Mouse (Mus musculus): Measurements from ENCODE around the gene Frrs1l. TPM values are rescaled to one million over a fixed set of nuclear protein-coding genes. Genes with fewer than 3 reads are reported as not detected.

Frrs1l gene
- polyA plus RNA-seq, 1 experiment from 2014 or later, result 1.7 TPM

GRCm38 (mm10) chr4:56949494-56949893 is 40.7 kb downstream of the Frrs1l start:
- Histone ChIP-seq H3K9ac (no peak overlapping the region), H3K9me3 (ENCODE audit: low read depth, low read length) (no peaks in the 10 kb centered on the region), H3K4me1 (ENCODE audit: insufficient read depth) (peaks cover 10% of the 10 kb centered on the region), H3K27me3 (ENCODE audit: insufficient read depth, low read length) (no peaks in the 10 kb centered on the region), H3K36me3 (ENCODE audit: insufficient read depth) (no peaks in the 10 kb centered on the region), H3K4me2 (no peak overlapping the region), H3K27ac (ENCODE audit: low read depth) (no peak overlapping the region), H3K4me3 (ENCODE audit: low read depth, low read length) (no peak overlapping the region)
- WGBS, result 53% methylated on average over 6 of the region's 6 CpGs
- DNase-seq, result no peak
- no peak for ATAC-seq (ENCODE audit: insufficient read depth)
- no peak for TF ChIP-seq CTCF (IDR thresholded peaks at IDR 0.05; ENCODE audit: low read depth)

- H3K27ac ChIP-seq (ENCODE audit: low read depth), result peak within 1 kb of the TSS; percentile 90
- peak within 1 kb of the TSS; percentile 85 for H3K9ac ChIP-seq
- no peak for TF ChIP-seq CTCF (IDR thresholded peaks at IDR 0.05; ENCODE audit: low read depth)
- peaks cover 15% of the 10 kb centered on the region for H3K4me1 ChIP-seq (ENCODE audit: insufficient read depth)
- peak; percentile 97 for DNase-seq
- no peaks in the 10 kb centered on the region for H3K9me3 ChIP-seq (ENCODE audit: low read depth, low read length)
- H3K27me3 ChIP-seq (ENCODE audit: insufficient read depth, low read length), result no peaks in the 10 kb centered on the region
- peak within 1 kb of the TSS; percentile 86 for H3K4me2 ChIP-seq
- peak within 1 kb of the TSS; percentile 92 for H3K4me3 ChIP-seq (ENCODE audit: low read depth, low read length)
- H3K36me3 ChIP-seq (ENCODE audit: insufficient read depth), result no peaks in the 10 kb centered on the region
- under 1% methylated on average over 107 of the region's 107 CpGs for WGBS
- peak; percentile 96 for ATAC-seq (ENCODE audit: insufficient read depth)
Measured at GRCm38 (mm10) chr4:56946641-56947640, 43.2 kb downstream of the Frrs1l start, which contains the start of gene Tmem245. Gene Tmem245 (minus strand): TSS chr4:56947437.

GRCm38 (mm10) chr4:56946180-56946579 is 44.0 kb downstream of the Frrs1l start:
- peak; percentile 71 for DNase-seq
- H3K27ac ChIP-seq (ENCODE audit: low read depth), result peak overlapping the region; percentile 90; the same call in 1 of the 2 replicates
- H3K9me3 ChIP-seq (ENCODE audit: low read depth, low read length), result no peaks in the 10 kb centered on the region
- H3K4me2 ChIP-seq, result peak overlapping the region; percentile 86
- no peaks in the 10 kb centered on the region for H3K36me3 ChIP-seq (ENCODE audit: insufficient read depth)
- H3K4me1 ChIP-seq (ENCODE audit: insufficient read depth), result peaks cover 15% of the 10 kb centered on the region
- H3K27me3 ChIP-seq (ENCODE audit: insufficient read depth, low read length), result no peaks in the 10 kb centered on the region
- H3K9ac ChIP-seq, result peak overlapping the region; percentile 85
- ATAC-seq (ENCODE audit: insufficient read depth), result peak; percentile 23; the same call in 1 of the 2 replicates
- H3K4me3 ChIP-seq (ENCODE audit: low read depth, low read length), result peak overlapping the region; percentile 92
- TF ChIP-seq CTCF (IDR thresholded peaks at IDR 0.05; ENCODE audit: low read depth), result no peak
- WGBS, result under 1% methylated on average over 14 of the region's 14 CpGs

GRCm38 (mm10) chr4:56944286-56944685 is 45.9 kb downstream of the Frrs1l start:
- no peak overlapping the region for H3K27ac ChIP-seq (ENCODE audit: low read depth)
- H3K9ac ChIP-seq, result no peak overlapping the region
- no peaks in the 10 kb centered on the region for H3K36me3 ChIP-seq (ENCODE audit: insufficient read depth)
- peak overlapping the region; percentile 22 for H3K4me2 ChIP-seq
- no peak overlapping the region for H3K4me3 ChIP-seq (ENCODE audit: low read depth, low read length)
- 42% methylated on average over 4 of the region's 4 CpGs for WGBS
- ATAC-seq (ENCODE audit: insufficient read depth) (no peak), DNase-seq (no peak)
- H3K4me1 ChIP-seq (ENCODE audit: insufficient read depth), result peaks cover 15% of the 10 kb centered on the region
- no peak for TF ChIP-seq CTCF (IDR thresholded peaks at IDR 0.05; ENCODE audit: low read depth)
- no peaks in the 10 kb centered on the region for H3K27me3 ChIP-seq (ENCODE audit: insufficient read depth, low read length)
- no peaks in the 10 kb centered on the region for H3K9me3 ChIP-seq (ENCODE audit: low read depth, low read length)

- H3K36me3 ChIP-seq (ENCODE audit: insufficient read depth), result no peaks in the 10 kb centered on the region
- no peaks in the 10 kb centered on the region for H3K27me3 ChIP-seq (ENCODE audit: insufficient read depth, low read length)
- peak overlapping the region; percentile 10; the same call in 1 of the 2 replicates for H3K4me2 ChIP-seq
- H3K9ac ChIP-seq, result no peak overlapping the region
- H3K27ac ChIP-seq (ENCODE audit: low read depth), result no peak overlapping the region
- ATAC-seq (ENCODE audit: insufficient read depth) (no peak), DNase-seq (peak; percentile 56)
- H3K4me3 ChIP-seq (ENCODE audit: low read depth, low read length), result no peak overlapping the region
- 50% methylated on average over 1 of the region's 1 CpGs for WGBS
- peaks cover 15% of the 10 kb centered on the region for H3K4me1 ChIP-seq (ENCODE audit: insufficient read depth)
- H3K9me3 ChIP-seq (ENCODE audit: low read depth, low read length), result no peaks in the 10 kb centered on the region
- TF ChIP-seq CTCF (IDR thresholded peaks at IDR 0.05; ENCODE audit: low read depth), result no peak
Measured at GRCm38 (mm10) chr4:56943258-56943657, 46.9 kb downstream of the Frrs1l start.

GRCm38 (mm10) chr4:56942567-56942966 is 47.6 kb downstream of the Frrs1l start:
- 74% methylated on average over 1 of the region's 1 CpGs for WGBS
- H3K36me3 ChIP-seq (ENCODE audit: insufficient read depth), result 0 out of 2 replicates have a peak, but pooled peaks cover under 1% of the 10 kb centered on the region
- H3K27ac ChIP-seq (ENCODE audit: low read depth), result no peak overlapping the region
- ATAC-seq (ENCODE audit: insufficient read depth) (no peak), DNase-seq (no peak)
- H3K9me3 ChIP-seq (ENCODE audit: low read depth, low read length), result no peaks in the 10 kb centered on the region
- H3K9ac ChIP-seq, result no peak overlapping the region
- TF ChIP-seq CTCF (IDR thresholded peaks at IDR 0.05; ENCODE audit: low read depth), result no peak
- no peak overlapping the region for H3K4me3 ChIP-seq (ENCODE audit: low read depth, low read length)
- H3K27me3 ChIP-seq (ENCODE audit: insufficient read depth, low read length), result no peaks in the 10 kb centered on the region
- H3K4me1 ChIP-seq (ENCODE audit: insufficient read depth), result peaks cover 18% of the 10 kb centered on the region
- no peak overlapping the region for H3K4me2 ChIP-seq

GRCm38 (mm10) chr4:56941481-56941880 is 48.7 kb downstream of the Frrs1l start:
- H3K4me2 ChIP-seq, result no peak overlapping the region
- ATAC-seq (ENCODE audit: insufficient read depth) (no peak), DNase-seq (no peak)
- peaks cover 5% of the 10 kb centered on the region; the same call in 1 of the 2 replicates for H3K36me3 ChIP-seq (ENCODE audit: insufficient read depth)
- 85% methylated on average over 4 of the region's 4 CpGs for WGBS
- no peak overlapping the region for H3K9ac ChIP-seq
- no peaks in the 10 kb centered on the region for H3K27me3 ChIP-seq (ENCODE audit: insufficient read depth, low read length)
- H3K27ac ChIP-seq (ENCODE audit: low read depth), result no peak overlapping the region
- TF ChIP-seq CTCF (IDR thresholded peaks at IDR 0.05; ENCODE audit: low read depth), result no peak
- H3K9me3 ChIP-seq (ENCODE audit: low read depth, low read length), result no peaks in the 10 kb centered on the region
- H3K4me1 ChIP-seq (ENCODE audit: insufficient read depth), result peaks cover 20% of the 10 kb centered on the region
- H3K4me3 ChIP-seq (ENCODE audit: low read depth, low read length), result no peak overlapping the region

Data from lung, embryonic 14.5 days (tissue).